Mouse (Mus musculus) midbrain, embryonic 10.5 days (tissue): Measurements from ENCODE around the gene Twsg1. TPM values are rescaled to one million over a fixed set of nuclear protein-coding genes. Genes with fewer than 3 reads are reported as not detected.

Experiments
- DNase-seq: peaks from one replicate; pipeline ENCODE4 v3.0.0-alpha.2; 2017; ENCODE audit warnings: low spot score
- H3K27ac ChIP-seq: fragments of 300-500 bp; sonication (generic); replicated peaks from 2 replicates; pipeline ENCODE4 v1.5.1; 2016; ENCODE audit warnings: mild to moderate bottlenecking
- H3K27me3 ChIP-seq: fragments of 300-500 bp; sonication (generic); 2 replicates; pipeline ENCODE4 v1.6.1; 2016; ENCODE audit warnings: low read depth, mild to moderate bottlenecking; ENCODE audit not compliant: poor library complexity, severe bottlenecking
- H3K36me3 ChIP-seq: fragments of 300-500 bp; sonication (generic); 2 replicates; pipeline ENCODE4 v1.6.1; 2016; ENCODE audit warnings: mild to moderate bottlenecking, moderate library complexity
- H3K4me1 ChIP-seq: fragments of 300-500 bp; sonication (generic); 2 replicates; pipeline ENCODE4 v1.6.1; 2016
- H3K4me3 ChIP-seq: fragments of 300-500 bp; sonication (generic); 2 replicates; pipeline ENCODE4 v1.5.1; 2016; ENCODE audit warnings: mild to moderate bottlenecking, moderate library complexity
- H3K9me3 ChIP-seq: fragments of 300-500 bp; sonication (generic); replicated peaks from 2 replicates; pipeline ENCODE4 v1.6.1; 2016; ENCODE audit warnings: mild to moderate bottlenecking
- WGBS: fragments of 180-500 bp; shearing (Covaris S2); methylation state at CpG from one replicate; pipeline ENCODE4 v1.1.7; 2016; 5-methylcytosine and 5-hydroxymethylcytosine counted together
- polyA plus RNA-seq: library from polyadenylated mRNA; unstranded; fragments of >200 nt; fragmentation: Nextera tagmentation; extraction: Ambion mirVana; gene quantifications from 2 replicates; pipeline ENCODE4 v1.2.1, GENCODE M21; 2016

Gene Twsg1
- polyA plus RNA-seq, 1 experiment from 2014 or later, result 83.0 TPM

DNA sequence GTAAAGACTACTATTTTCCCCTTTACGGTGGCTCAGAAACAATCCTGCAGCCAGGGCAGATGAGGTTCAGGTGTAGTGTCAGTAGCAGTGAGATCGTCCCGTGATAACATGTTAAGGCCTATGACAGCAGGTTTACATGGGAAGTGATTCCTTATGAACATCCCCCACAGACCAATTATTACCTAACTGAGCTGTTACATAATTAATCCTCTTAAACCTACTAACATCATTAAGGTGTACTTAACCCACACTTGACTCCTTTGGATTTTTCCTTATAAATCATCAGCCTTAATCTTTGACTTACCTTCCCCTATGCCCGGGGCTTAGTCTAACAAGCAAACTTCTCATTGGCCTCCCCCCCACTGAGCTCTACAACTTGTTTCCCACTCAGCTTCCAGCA lies 77.9 kb downstream of the Twsg1 start:
- no peak for DNase-seq
- Histone ChIP-seq H3K27me3 (no peaks in the 10 kb centered on the region), H3K4me1 (peaks cover 13% of the 10 kb centered on the region), H3K36me3 (no peaks in the 10 kb centered on the region), H3K27ac (no peak overlapping the region), H3K9me3 (no peaks in the 10 kb centered on the region), H3K4me3 (no peak overlapping the region)
- WGBS, result 85% methylated on average over 4 of the region's 4 CpGs

GRCm38 (mm10) chr17:65872652-65873051 lies 78.4 kb downstream of the Twsg1 start:
- Histone ChIP-seq H3K4me3 (no peak overlapping the region), H3K4me1 (peaks cover 13% of the 10 kb centered on the region), H3K27me3 (no peaks in the 10 kb centered on the region), H3K36me3 (peaks cover under 1% of the 10 kb centered on the region; the same call in 1 of the 2 replicates), H3K9me3 (no peaks in the 10 kb centered on the region), H3K27ac (no peak overlapping the region)
- peak; percentile 45 for DNase-seq
- 39% methylated on average over 6 of the region's 6 CpGs for WGBS

GRCm38 (mm10) chr17:65872051-65872450 lies 79.0 kb downstream of the Twsg1 start:
- Histone ChIP-seq H3K36me3 (peaks cover 6% of the 10 kb centered on the region), H3K27ac (peak overlapping the region; percentile 49; the same call in 1 of the 2 replicates), H3K4me3 (no peak overlapping the region), H3K27me3 (no peaks in the 10 kb centered on the region), H3K4me1 (peaks cover 13% of the 10 kb centered on the region), H3K9me3 (no peaks in the 10 kb centered on the region)
- DNase-seq, result no peak
- 80% methylated on average over 6 of the region's 6 CpGs for WGBS

Other genes starting within 250 kb of the Twsg1 start
- gene Rab31, start 178.5 kb downstream of the Twsg1 start, polyA plus RNA-seq, result 62.5 and 67.3 TPM in 2 replicates
- gene Ppp4r1, start 168.7 kb downstream of the Twsg1 start, polyA plus RNA-seq, result 58.2 and 60.7 TPM in 2 replicates
- gene Ralbp1, start 65.4 kb downstream of the Twsg1 start, polyA plus RNA-seq, result 49.3 and 51.6 TPM in 2 replicates
- gene Ankrd12, start 125.9 kb upstream of the Twsg1 start, polyA plus RNA-seq, result 13.8 and 22.2 TPM in 2 replicates
- gene Ndufv2, start 150.3 kb upstream of the Twsg1 start, polyA plus RNA-seq, result 343 and 351 TPM in 2 replicates
- 32.9 and 35.5 TPM in 2 replicates for gene Washc1, start 160.3 kb upstream of the Twsg1 start, polyA plus RNA-seq
- gene Ddx11, start 172.3 kb upstream of the Twsg1 start, polyA plus RNA-seq, result 29.1 and 30.2 TPM in 2 replicates